Comparison of ENCODE assay signal across 8 mouse cellular contexts in genomic region chr1:43444531-43444930, GRCm38 (mm10). TPM values are rescaled to one million over a fixed set of nuclear protein-coding genes. Genes with fewer than 3 reads are reported as not detected.
DNase-seq lines count a peak whose midpoint lies in the region; ATAC-seq and TF ChIP-seq lines count a peak whose summit lies in the region.

TSS of gene Nck2 (plus strand) at chr1:43444579.

- H3K36me3 ChIP-seq in thymus, adult 2 months (ENCODE audit: control insufficient read depth, insufficient read depth, low read length), result no peaks in the 10 kb centered on the region
- H3K36me3 ChIP-seq in forebrain, embryonic 12.5 days (replicated peaks), result no peaks in the 10 kb centered on the region
- peaks cover 3% of the 10 kb centered on the region; the same call in 1 of the 2 replicates for H3K36me3 ChIP-seq in limb, embryonic 12.5 days
- no peaks in the 10 kb centered on the region for H3K36me3 ChIP-seq in midbrain, postnatal 0 days (ENCODE audit: insufficient read depth, low read length)

- H3K4me2 ChIP-seq in forebrain, embryonic 12.5 days, result peak within 1 kb of the TSS; percentile 85
- peak within 1 kb of the TSS; percentile 88 for H3K4me2 ChIP-seq in limb, embryonic 12.5 days
- peak within 1 kb of the TSS; percentile 63 for H3K4me2 ChIP-seq in midbrain, postnatal 0 days (ENCODE audit: low read depth, low read length, poor library complexity, severe bottlenecking)

- no peaks in the 10 kb centered on the region for H3K9me3 ChIP-seq in forebrain, embryonic 12.5 days
- H3K9me3 ChIP-seq in limb, embryonic 12.5 days, result no peaks in the 10 kb centered on the region
- no peaks in the 10 kb centered on the region for H3K9me3 ChIP-seq in midbrain, postnatal 0 days (ENCODE audit: low read length)

- no peaks in the 10 kb centered on the region for H3K27me3 ChIP-seq in thymus, adult 2 months (ENCODE audit: control insufficient read depth, insufficient read depth, low read length)
- peaks cover 3% of the 10 kb centered on the region; the same call in 1 of the 2 replicates for H3K27me3 ChIP-seq in forebrain, embryonic 12.5 days
- H3K27me3 ChIP-seq in limb, embryonic 12.5 days, result no peaks in the 10 kb centered on the region
- H3K27me3 ChIP-seq in midbrain, postnatal 0 days (ENCODE audit: insufficient read depth, low read length), result no peaks in the 10 kb centered on the region

- no peak for TF ChIP-seq POLR2A in thymus, adult 2 months (IDR thresholded peaks at IDR 0.05; ENCODE audit: control insufficient read depth, extremely low read depth, insufficient read depth, low read length, poor library complexity)

- TF ChIP-seq CTCF in thymus, adult 2 months (IDR thresholded peaks at IDR 0.05; ENCODE audit: borderline replicate concordance, control insufficient read depth, extremely low read depth, insufficient read depth, low read length, poor library complexity), result no peak
- no peak for TF ChIP-seq CTCF in midbrain, postnatal 0 days (IDR thresholded peaks at IDR 0.05)

- peaks cover 16% of the 10 kb centered on the region for H3K4me1 ChIP-seq in thymus, adult 2 months (replicated peaks; ENCODE audit: control insufficient read depth, insufficient read depth, low read length)
- H3K4me1 ChIP-seq in forebrain, embryonic 12.5 days, result peaks cover 23% of the 10 kb centered on the region
- peaks cover 32% of the 10 kb centered on the region for H3K4me1 ChIP-seq in limb, embryonic 12.5 days (replicated peaks)
- H3K4me1 ChIP-seq in midbrain, postnatal 0 days (ENCODE audit: insufficient read depth, low read length), result peaks cover 7% of the 10 kb centered on the region

- peak within 1 kb of the TSS; percentile 61 for H3K4me3 ChIP-seq in thymus, adult 2 months (ENCODE audit: control insufficient read depth, insufficient read depth, low read length)
- H3K4me3 ChIP-seq in forebrain, embryonic 12.5 days (replicated peaks), result peak within 1 kb of the TSS; percentile 94
- H3K4me3 ChIP-seq in limb, embryonic 12.5 days (replicated peaks), result peak within 1 kb of the TSS; percentile 95
- peak within 1 kb of the TSS; percentile 99 for H3K4me3 ChIP-seq in midbrain, postnatal 0 days (ENCODE audit: low read depth, low read length)

- H3K27ac ChIP-seq in thymus, adult 2 months (ENCODE audit: control insufficient read depth, insufficient read depth, low read length), result peak within 1 kb of the TSS; percentile 21; the same call in 1 of the 2 replicates
- peak within 1 kb of the TSS; percentile 91 for H3K27ac ChIP-seq in forebrain, embryonic 12.5 days
- peak within 1 kb of the TSS; percentile 98 for H3K27ac ChIP-seq in limb, embryonic 12.5 days
- peak within 1 kb of the TSS; percentile 80; the same call in 1 of the 2 replicates for H3K27ac ChIP-seq in midbrain, postnatal 0 days (ENCODE audit: low read depth, low read length)

- no peak for ATAC-seq in forebrain, embryonic 12.5 days (ENCODE audit: low FRiP score)
- ATAC-seq in limb, embryonic 12.5 days (ENCODE audit: insufficient number of reproducible peaks, insufficient read depth, low FRiP score, low TSS enrichment, low read depth), result no peak
- ATAC-seq in midbrain, postnatal 0 days (ENCODE audit: low FRiP score), result no peak

- DNase-seq in thymus, adult 2 months, result no peak
- DNase-seq in thymus, postnatal 14 days, result no peak
- no peak for DNase-seq in heart, postnatal 4 days
- no peak for DNase-seq in midbrain, postnatal 0 days (ENCODE audit: low spot score)
- DNase-seq in spleen, postnatal 36 days (ENCODE audit: low spot score in 2 of 2), result no peak
- DNase-seq in cerebellum, adult 8-10 months, result no peak

- H3K9ac ChIP-seq in forebrain, embryonic 12.5 days, result peak within 1 kb of the TSS; percentile 95
- peak within 1 kb of the TSS; percentile 97 for H3K9ac ChIP-seq in limb, embryonic 12.5 days (replicated peaks)
- peak within 1 kb of the TSS; percentile 89 for H3K9ac ChIP-seq in midbrain, postnatal 0 days (replicated peaks; ENCODE audit: low read length, poor library complexity, severe bottlenecking)

- WGBS in thymus, adult 2 months, result 55% methylated on average over 9 of the region's 9 CpGs
- 16% methylated on average over 9 of the region's 9 CpGs for WGBS in forebrain, embryonic 12.5 days
- 14% methylated on average over 9 of the region's 9 CpGs for WGBS in limb, embryonic 12.5 days
- 24% methylated on average over 9 of the region's 9 CpGs for WGBS in midbrain, postnatal 0 days

RNA-seq across cellular contexts. Expression of gene Nck2, which starts in this region (rescaled TPM):
- 106 and 122 TPM in 2 replicates for polyA plus RNA-seq in thymus, adult 2 months (2012; rRNA removed)
- polyA plus RNA-seq in forebrain, embryonic 12.5 days (2016; fragmentation: Nextera tagmentation; extraction: Ambion mirVana), result 40.9 and 41.2 TPM in 2 replicates
- total RNA-seq in heart, postnatal 4 days (2021), result 10 to 100 TPM; 34.0 to 38.3 TPM
- 63.2 and 63.8 TPM in 2 replicates for polyA plus RNA-seq in limb, embryonic 12.5 days (2016; fragmentation: Nextera tagmentation; extraction: Ambion mirVana)
- total RNA-seq in midbrain, postnatal 0 days (2014; rRNA removed), result 54.9 and 63.5 TPM in 2 replicates
- 28.3 and 30.2 TPM in 2 replicates for polyA plus RNA-seq in midbrain, postnatal 0 days (2015; fragmentation: Nextera tagmentation; extraction: Ambion mirVana)

Comparison
In these comparisons a context has a peak if more than half of its experiments do, and no peak if none do; other contexts are left out.
1. H3K27ac ChIP-seq: peak in every context shown above with its lines; median percentile 98 in limb, embryonic 12.5 days; 91 in forebrain, embryonic 12.5 days; 80 in midbrain, postnatal 0 days; 21 in thymus, adult 2 months.